In the genomic region with DNA sequence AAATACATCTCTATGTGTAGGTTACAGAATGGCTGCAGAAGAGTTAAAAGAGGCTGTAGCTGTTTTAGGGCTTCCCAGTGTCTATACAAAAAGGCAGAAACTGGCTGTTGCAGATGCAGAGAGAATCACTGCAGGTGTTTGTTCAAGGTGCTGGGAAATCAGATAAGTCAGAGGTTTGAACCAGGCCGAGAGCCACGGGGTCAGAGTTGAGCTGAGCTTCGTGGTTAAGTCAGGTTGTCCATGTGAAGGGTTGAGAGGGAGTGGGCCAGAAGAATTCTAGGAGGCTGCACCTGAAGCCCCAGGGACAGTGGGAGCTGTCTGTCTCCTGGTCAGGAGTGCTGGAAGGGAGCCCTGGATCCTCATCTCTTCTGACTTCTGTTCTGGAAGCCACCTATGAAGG, we compare ENCODE assay signal across 24 mouse cellular contexts.
"Had no signal": no experiment of that assay in that cellular context is flagged by ENCODE, and none has a peak within 500 bp of the region (broad histone marks: within the 10 kb centered on the region; RNA-seq: fewer than 3 reads in every experiment).

No protein-coding gene starts in this region.

- H3K9ac ChIP-seq: forebrain, postnatal 0 days; heart, embryonic 13.5 days; heart, embryonic 15.5 days; hindbrain, embryonic 12.5 days; hindbrain, embryonic 14.5 days; kidney, embryonic 15.5 days; limb, embryonic 13.5 days; limb, embryonic 15.5 days; liver, embryonic 13.5 days had no signal

- H3K4me3 ChIP-seq: heart, embryonic 13.5 days; heart, embryonic 15.5 days; hindbrain, embryonic 12.5 days; kidney, embryonic 15.5 days; limb, embryonic 13.5 days; limb, embryonic 15.5 days; liver, embryonic 13.5 days had no signal

- H3K9me3 ChIP-seq: hindbrain, embryonic 12.5 days; liver, embryonic 13.5 days had no signal

- DNase-seq: gastrocnemius, postnatal 14 days; gastrocnemius, postnatal 36 days; heart, adult 18-20 months; heart, postnatal 14 days; heart, postnatal 36 days; kidney, adult 11 months; kidney, adult 2 months; kidney, postnatal 14 days; kidney, postnatal 36 days; layer of hippocampus, adult 9-11 months; layer of hippocampus, postnatal 36 days; left cerebral cortex, postnatal 4 days had no signal

- H3K27ac ChIP-seq: heart, embryonic 13.5 days; heart, embryonic 15.5 days; hindbrain, embryonic 12.5 days; hindbrain, embryonic 14.5 days; kidney, embryonic 15.5 days; kidney, postnatal 0 days; limb, embryonic 13.5 days; limb, embryonic 15.5 days; liver, embryonic 13.5 days had no signal

- ATAC-seq: forebrain, postnatal 0 days; hindbrain, embryonic 16.5 days had no signal

- H3K36me3 ChIP-seq: hindbrain, embryonic 12.5 days; limb, embryonic 15.5 days; liver, embryonic 13.5 days had no signal

- H3K4me2 ChIP-seq: heart, embryonic 11.5 days; heart, embryonic 13.5 days; heart, embryonic 15.5 days; hindbrain, embryonic 12.5 days; hindbrain, embryonic 14.5 days; kidney, embryonic 15.5 days; limb, embryonic 15.5 days; liver, embryonic 13.5 days had no signal

- H3K27me3 ChIP-seq: heart, embryonic 13.5 days; heart, embryonic 15.5 days; hindbrain, embryonic 12.5 days; kidney, embryonic 15.5 days; limb, embryonic 13.5 days; limb, embryonic 15.5 days; liver, embryonic 13.5 days had no signal
